Mouse (Mus musculus) hindbrain, embryonic 13.5 days (tissue): ENCODE results near the gene Ibsp. TPM values are rescaled to one million over a fixed set of nuclear protein-coding genes. Genes with fewer than 3 reads are reported as not detected.

ENCODE experiments used
- ATAC-seq: fragments of 200-750 bp; cut with Nextera tagmentation; 2 replicates; pipeline ENCODE4 v1.8.0; 2017; ENCODE audit warnings: moderate TSS enrichment; ENCODE audit not compliant: low FRiP score
- H3K27ac ChIP-seq: fragments of 300-500 bp; sonication (generic); 2 replicates; pipeline ENCODE4 v1.5.1; 2015; ENCODE audit warnings: inconsistent platforms, mild to moderate bottlenecking, moderate library complexity
- H3K27me3 ChIP-seq: fragments of 300-500 bp; sonication (generic); 2 replicates; pipeline ENCODE4 v1.6.1; 2015; ENCODE audit warnings: mild to moderate bottlenecking, inconsistent platforms
- H3K36me3 ChIP-seq: fragments of 300-500 bp; sonication (generic); 2 replicates; pipeline ENCODE4 v1.6.1; 2015; ENCODE audit warnings: mild to moderate bottlenecking, inconsistent platforms
- H3K4me1 ChIP-seq: fragments of 300-500 bp; sonication (generic); replicated peaks from 2 replicates; pipeline ENCODE4 v1.6.1; 2015; ENCODE audit warnings: inconsistent platforms
- H3K4me2 ChIP-seq: fragments of 300-500 bp; sonication (generic); 2 replicates; pipeline ENCODE4 v1.6.1; 2015; ENCODE audit warnings: inconsistent platforms, mild to moderate bottlenecking, moderate library complexity
- H3K4me3 ChIP-seq: fragments of 300-500 bp; sonication (generic); 2 replicates; pipeline ENCODE4 v1.5.1; 2015; ENCODE audit warnings: mild to moderate bottlenecking, inconsistent platforms
- H3K9ac ChIP-seq: fragments of 300-500 bp; sonication (generic); 2 replicates; pipeline ENCODE4 v1.6.1; 2015; ENCODE audit warnings: mild to moderate bottlenecking, inconsistent platforms
- H3K9me3 ChIP-seq: fragments of 300-500 bp; sonication (generic); 2 replicates; pipeline ENCODE4 v1.6.1; 2016; ENCODE audit warnings: inconsistent platforms
- WGBS: fragments of 180-500 bp; shearing (Covaris S2); methylation state at CpG from one replicate; pipeline ENCODE4 v1.1.7; 2015; 5-methylcytosine and 5-hydroxymethylcytosine counted together
- polyA plus RNA-seq: library from polyadenylated mRNA; unstranded; fragments of >200 nt; fragmentation: Nextera tagmentation; extraction: Ambion mirVana; gene quantifications from 2 replicates; pipeline ENCODE4 v1.2.1, GENCODE M21; 2015

The Ibsp gene
- polyA plus RNA-seq, 1 experiment from 2014 or later: 2.0 TPM

GRCm38 (mm10) chr5:104330088-104330487 lies 31.1 kb downstream of the Ibsp start:
- H3K4me1 ChIP-seq: no peaks in the 10 kb centered on the region; the same call in 1 of the 2 replicates
- H3K9me3 ChIP-seq: no peaks in the 10 kb centered on the region
- H3K4me3 ChIP-seq: no peak overlapping the region
- H3K36me3 ChIP-seq: no peaks in the 10 kb centered on the region
- no peak for ATAC-seq
- no peak overlapping the region for H3K27ac ChIP-seq
- 65% methylated on average over 5 of the region's 5 CpGs for WGBS
- no peak overlapping the region for H3K4me2 ChIP-seq
- no peaks in the 10 kb centered on the region for H3K27me3 ChIP-seq
- no peak overlapping the region for H3K9ac ChIP-seq

GRCm38 (mm10) chr5:104332296-104332695 lies 33.3 kb downstream of the Ibsp start:
- Histone ChIP-seq H3K27ac (no peak overlapping the region), H3K4me1 (no peaks in the 10 kb centered on the region; the same call in 1 of the 2 replicates), H3K4me2 (no peak overlapping the region), H3K9ac (no peak overlapping the region), H3K27me3 (no peaks in the 10 kb centered on the region), H3K9me3 (no peaks in the 10 kb centered on the region), H3K4me3 (no peak overlapping the region), H3K36me3 (no peaks in the 10 kb centered on the region)
- 63% methylated on average over 3 of the region's 3 CpGs for WGBS
- no peak for ATAC-seq

GRCm38 (mm10) chr5:104333231-104333640 lies 34.3 kb downstream of the Ibsp start:
- Histone ChIP-seq H3K4me1 (no peaks in the 10 kb centered on the region; the same call in 1 of the 2 replicates), H3K4me2 (no peak overlapping the region), H3K4me3 (no peak overlapping the region), H3K9me3 (no peaks in the 10 kb centered on the region), H3K27me3 (no peaks in the 10 kb centered on the region), H3K27ac (no peak overlapping the region), H3K36me3 (no peaks in the 10 kb centered on the region), H3K9ac (no peak overlapping the region)
- 46% methylated on average over 7 of the region's 7 CpGs for WGBS
- peak; percentile 61 for ATAC-seq

GRCm38 (mm10) chr5:104333643-104334042 lies 34.7 kb downstream of the Ibsp start:
- no peaks in the 10 kb centered on the region for H3K27me3 ChIP-seq
- ATAC-seq: peak; percentile 24; the same call in 1 of the 2 replicates
- H3K4me2 ChIP-seq: no peak overlapping the region
- no peak overlapping the region for H3K27ac ChIP-seq
- no peak overlapping the region for H3K9ac ChIP-seq
- no peaks in the 10 kb centered on the region for H3K36me3 ChIP-seq
- H3K4me1 ChIP-seq: no peaks in the 10 kb centered on the region; the same call in 1 of the 2 replicates
- H3K9me3 ChIP-seq: no peaks in the 10 kb centered on the region
- H3K4me3 ChIP-seq: no peak overlapping the region
- 75% methylated on average over 6 of the region's 6 CpGs for WGBS

DNA sequence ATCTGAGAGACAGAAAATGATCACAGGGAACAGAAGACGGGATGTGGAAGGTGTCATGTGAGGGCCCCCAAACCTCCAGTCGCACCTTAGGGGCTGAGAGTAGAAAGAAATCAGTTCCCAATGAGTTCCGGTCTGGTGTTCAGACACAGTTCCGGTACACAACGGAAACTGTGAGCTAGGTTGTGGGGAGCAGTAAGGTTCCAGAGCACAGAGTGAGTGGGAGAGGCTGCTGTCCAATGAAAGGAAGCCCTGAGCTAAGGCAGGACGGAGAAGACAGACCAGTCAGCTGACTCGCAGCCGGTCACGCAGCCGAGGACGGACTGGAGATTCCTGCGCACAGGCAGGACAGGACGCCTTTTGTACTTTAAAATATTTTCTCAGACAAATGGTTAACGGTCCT lies 35.5 kb downstream of the Ibsp start:
- Histone ChIP-seq H3K27ac (no peak overlapping the region), H3K4me3 (no peak overlapping the region)

DNA sequence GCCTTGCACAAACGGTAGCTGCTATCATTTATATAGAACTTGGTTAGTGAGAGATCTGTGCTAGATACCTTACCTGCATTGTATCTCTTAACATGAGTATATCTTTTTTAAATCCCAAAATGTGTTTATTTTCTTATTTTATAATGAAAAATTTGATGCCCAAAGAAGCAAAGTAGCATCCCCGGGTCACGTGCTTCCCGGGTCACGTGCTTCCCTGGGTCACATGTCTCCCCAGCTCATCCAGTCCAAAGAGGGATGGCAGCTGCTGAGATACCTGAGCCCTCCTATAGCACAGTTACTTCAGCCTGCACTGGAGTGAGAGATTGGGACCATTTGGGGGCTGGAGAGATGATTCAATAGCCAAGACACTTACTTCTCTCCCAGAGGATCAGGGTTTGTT lies 37.0 kb downstream of the Ibsp start:
- Histone ChIP-seq H3K27ac (no peak overlapping the region), H3K27me3 (no peaks in the 10 kb centered on the region), H3K4me2 (no peak overlapping the region), H3K9ac (no peak overlapping the region), H3K36me3 (no peaks in the 10 kb centered on the region), H3K4me3 (no peak overlapping the region), H3K4me1 (peaks cover 4% of the 10 kb centered on the region; the same call in 1 of the 2 replicates), H3K9me3 (no peaks in the 10 kb centered on the region)
- 91% methylated on average over 5 of the region's 5 CpGs for WGBS
- ATAC-seq: no peak

More for the DNA sequence above, 35.5 kb downstream of the Ibsp start:
- H3K9ac ChIP-seq: no peak overlapping the region
- 85% methylated on average over 14 of the region's 14 CpGs for WGBS
- H3K4me1 ChIP-seq: no peaks in the 10 kb centered on the region; the same call in 1 of the 2 replicates
- no peaks in the 10 kb centered on the region for H3K36me3 ChIP-seq
- H3K9me3 ChIP-seq: no peaks in the 10 kb centered on the region
- H3K27me3 ChIP-seq: no peaks in the 10 kb centered on the region
- no peak overlapping the region for H3K4me2 ChIP-seq
- no peak for ATAC-seq

- no peak for ATAC-seq
- no peak overlapping the region for H3K4me2 ChIP-seq
- no peaks in the 10 kb centered on the region for H3K27me3 ChIP-seq
- H3K27ac ChIP-seq: no peak overlapping the region
- no peak overlapping the region for H3K9ac ChIP-seq
- H3K36me3 ChIP-seq: no peaks in the 10 kb centered on the region
- WGBS: 82% methylated on average over 4 of the region's 4 CpGs
- H3K4me3 ChIP-seq: no peak overlapping the region
- H3K4me1 ChIP-seq: peaks cover 4% of the 10 kb centered on the region; the same call in 1 of the 2 replicates
- no peaks in the 10 kb centered on the region for H3K9me3 ChIP-seq
Observed at GRCm38 (mm10) chr5:104337491-104337890, 38.5 kb downstream of the Ibsp start.

DNA sequence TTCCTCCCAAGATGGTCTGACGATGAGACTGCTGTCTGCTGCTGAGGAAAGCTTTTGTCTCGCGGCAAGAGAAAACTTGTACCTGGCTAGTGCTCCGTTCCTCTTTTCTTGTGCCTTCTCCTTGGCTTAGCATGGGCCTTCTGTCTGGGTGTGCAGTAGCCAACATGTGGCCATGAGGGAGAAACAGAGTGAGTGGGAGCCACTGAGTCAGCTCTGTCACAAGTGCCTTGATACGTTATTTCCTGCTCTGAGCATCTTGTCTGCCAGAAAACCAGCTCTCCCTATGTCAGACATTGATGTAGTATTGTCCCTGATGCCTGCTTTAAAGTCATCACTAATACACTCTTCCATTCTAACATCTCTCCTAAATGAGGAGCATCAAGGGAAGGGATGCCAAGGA lies 40.0 kb downstream of the Ibsp start:
- no peaks in the 10 kb centered on the region for H3K36me3 ChIP-seq
- no peak overlapping the region for H3K9ac ChIP-seq
- no peak for ATAC-seq
- H3K9me3 ChIP-seq: no peaks in the 10 kb centered on the region
- no peak overlapping the region for H3K4me3 ChIP-seq
- WGBS: 84% methylated on average over 5 of the region's 5 CpGs
- no peaks in the 10 kb centered on the region for H3K27me3 ChIP-seq
- H3K27ac ChIP-seq: no peak overlapping the region
- no peak overlapping the region for H3K4me2 ChIP-seq
- H3K4me1 ChIP-seq: 0 out of 2 replicates have a peak, but pooled peaks cover 4% of the 10 kb centered on the region

GRCm38 (mm10) chr5:104339706-104340512 lies 40.9 kb downstream of the Ibsp start:
- Histone ChIP-seq H3K9ac (0 out of 2 replicates have a peak overlapping the region, but pooled peaks have one; percentile 53), H3K4me3 (no peak overlapping the region), H3K4me1 (0 out of 2 replicates have a peak, but pooled peaks cover 4% of the 10 kb centered on the region), H3K9me3 (no peaks in the 10 kb centered on the region), H3K27ac (no peak overlapping the region), H3K36me3 (no peaks in the 10 kb centered on the region), H3K27me3 (no peaks in the 10 kb centered on the region), H3K4me2 (peak overlapping the region; percentile 36; the same call in 1 of the 2 replicates)
- peak; percentile 85 for ATAC-seq
- WGBS: 25% methylated on average over 14 of the region's 14 CpGs

DNA sequence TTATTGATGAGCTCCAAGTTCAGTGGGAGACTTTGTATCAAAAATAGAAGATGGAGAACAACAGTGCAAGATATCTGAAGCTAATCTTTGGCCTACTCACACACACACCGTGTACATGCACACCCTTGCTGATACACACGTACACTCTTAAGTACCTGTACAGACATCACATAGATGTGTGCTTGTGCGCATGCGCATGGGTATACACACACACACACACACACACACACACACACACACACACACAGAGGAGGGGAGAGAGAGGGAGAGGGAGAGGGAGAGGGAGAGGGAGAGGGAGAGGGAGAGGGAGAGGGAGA lies 41.5 kb downstream of the Ibsp start:
- Histone ChIP-seq H3K4me3 (no peak overlapping the region), H3K36me3 (no peaks in the 10 kb centered on the region), H3K27ac (no peak overlapping the region), H3K4me1 (0 out of 2 replicates have a peak, but pooled peaks cover 4% of the 10 kb centered on the region), H3K4me2 (no peak overlapping the region), H3K9ac (no peak overlapping the region), H3K9me3 (no peaks in the 10 kb centered on the region), H3K27me3 (no peaks in the 10 kb centered on the region)
- 87% methylated on average over 4 of the region's 4 CpGs for WGBS
- ATAC-seq: no peak

GRCm38 (mm10) chr5:104342881-104343280 lies 43.9 kb downstream of the Ibsp start:
- no peak for ATAC-seq
- 48% methylated on average over 6 of the region's 6 CpGs for WGBS
- Histone ChIP-seq H3K27ac (no peak overlapping the region), H3K4me2 (no peak overlapping the region), H3K4me3 (no peak overlapping the region), H3K4me1 (0 out of 2 replicates have a peak, but pooled peaks cover 4% of the 10 kb centered on the region), H3K9me3 (no peaks in the 10 kb centered on the region), H3K36me3 (no peaks in the 10 kb centered on the region), H3K27me3 (no peaks in the 10 kb centered on the region), H3K9ac (no peak overlapping the region)

DNA sequence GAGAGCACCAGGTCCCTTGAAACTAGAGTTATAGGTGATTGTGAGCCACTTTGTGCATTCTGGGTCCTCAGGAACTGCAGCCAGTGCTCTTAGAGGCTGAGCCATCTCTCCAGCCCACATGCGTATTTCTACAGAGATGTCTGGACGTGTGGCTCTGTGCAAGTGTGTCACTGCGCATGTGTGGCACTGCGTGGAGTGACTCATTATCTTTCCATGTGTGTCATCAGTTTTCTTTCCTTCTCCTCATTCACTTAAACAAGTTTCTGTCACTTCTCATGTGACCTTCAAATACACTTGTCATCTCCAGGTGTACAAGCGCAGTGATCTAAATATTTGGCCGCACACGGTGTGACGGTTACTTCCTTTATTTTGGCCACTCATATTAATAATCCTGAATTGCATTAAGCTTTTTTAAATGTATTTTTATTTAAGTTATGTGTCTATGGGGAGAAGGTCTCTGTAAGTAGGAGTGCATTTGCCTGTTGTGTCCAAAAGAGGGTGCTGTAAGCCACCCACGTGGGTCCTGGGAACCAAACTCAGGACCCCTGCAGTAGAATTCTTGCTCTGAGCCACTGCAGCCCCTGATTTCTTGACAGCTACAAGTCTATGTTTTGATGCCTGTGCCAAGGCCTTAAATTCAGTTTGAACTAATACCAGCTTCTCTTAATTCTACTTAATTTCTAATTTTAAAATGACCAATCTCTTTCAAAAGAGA lies 45.7 kb downstream of the Ibsp start:
- WGBS: 72% methylated on average over 9 of the region's 9 CpGs
- Histone ChIP-seq H3K4me2 (no peak overlapping the region), H3K36me3 (no peaks in the 10 kb centered on the region), H3K9ac (no peak overlapping the region), H3K4me3 (no peak overlapping the region), H3K27ac (no peak overlapping the region), H3K4me1 (0 out of 2 replicates have a peak, but pooled peaks cover 4% of the 10 kb centered on the region), H3K9me3 (no peaks in the 10 kb centered on the region), H3K27me3 (no peaks in the 10 kb centered on the region)
- no peak for ATAC-seq
